Mouse (Mus musculus) granulocyte monocyte progenitor cell, adult 5-6 weeks (primary cell): ENCODE data around the gene Bud23. TPM values are rescaled to one million over a fixed set of nuclear protein-coding genes. Genes with fewer than 3 reads are reported as not detected.
"Not testable (repeated sequence)": the region's sequence is repeated elsewhere in the genome, so short reads cannot be mapped to it uniquely, and the experiment has no call there.

Experiments used
- ATAC-seq: replicated peaks from 2 replicates; pipeline ENCODE4 v1.8.0; 2016; ENCODE audit warnings: mild to moderate bottlenecking, moderate TSS enrichment, inconsistent platforms; ENCODE audit not compliant: poor library complexity, severe bottlenecking
- total RNA-seq, 2 experiments: library from RNA; stranded (forward) in 1 of 2; stranded (reverse) in 1 of 2; fragments of 200-712, 200-1000 nt in 1 of 2; fragments of >200 nt in 1 of 2; fragmentation: Nextera tagmentation in 1 of 2; gene quantifications; 2 replicates each; pipeline ENCODE4 v1.2.3; 2014 to 2017

The Bud23 gene
- total RNA-seq (2014; fragmentation: Nextera tagmentation) (80.5 and 90.8 TPM in 2 replicates), total RNA-seq (2017) (44.9 and 89.9 TPM in 2 replicates)

DNA sequence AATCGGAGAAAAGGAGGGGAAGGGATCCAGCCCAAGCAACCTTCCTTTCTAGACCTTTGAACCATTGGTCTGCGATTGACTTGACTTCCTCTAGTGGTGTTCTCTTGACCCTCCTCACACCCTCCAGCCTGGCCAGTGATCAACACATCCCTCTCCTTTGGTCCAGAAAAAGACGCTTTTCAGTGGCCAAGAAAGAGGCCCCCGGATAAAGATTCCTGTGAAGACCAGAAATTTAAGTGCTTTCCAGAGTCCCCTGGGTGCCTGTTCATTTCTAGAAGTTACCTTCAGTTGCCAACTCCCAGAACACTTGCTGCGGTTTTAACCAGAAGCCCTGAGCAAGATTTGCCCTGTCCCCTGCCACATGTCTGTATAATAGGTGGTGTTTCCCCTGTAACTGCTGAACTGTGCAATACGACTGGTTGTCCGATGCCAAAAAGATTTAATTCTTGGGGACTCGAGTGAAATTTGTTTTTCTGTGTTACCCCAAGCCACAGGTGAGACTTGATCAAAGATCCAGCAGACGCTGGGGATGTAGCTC, at the start of gene Bud23:
TSS of gene Bud23 (minus strand) at position 51 of the 538 bp plus-strand sequence.
- not testable (repeated sequence) for ATAC-seq

DNA sequence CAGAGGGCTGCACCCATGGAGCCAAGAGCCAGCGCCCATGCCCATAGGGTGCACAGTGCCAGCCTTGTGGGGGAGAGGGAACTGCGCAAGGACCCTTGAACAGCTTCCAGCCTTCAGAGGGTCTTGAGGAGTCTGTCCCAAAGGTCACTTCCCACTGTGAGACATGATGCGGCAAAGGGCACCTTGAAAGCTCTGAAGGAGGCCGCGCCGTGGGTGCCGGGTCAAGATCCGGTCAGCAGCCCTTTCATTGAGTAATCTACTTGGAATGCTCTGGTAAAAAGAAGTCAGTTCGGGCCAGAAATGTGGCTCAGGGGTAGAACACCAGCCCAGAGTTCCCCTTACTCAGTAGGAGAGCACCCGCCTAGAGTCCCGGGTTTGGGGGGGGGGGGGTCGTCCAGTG, 49.0 kb upstream of the Bud23 start:
- no peak for ATAC-seq

DNA sequence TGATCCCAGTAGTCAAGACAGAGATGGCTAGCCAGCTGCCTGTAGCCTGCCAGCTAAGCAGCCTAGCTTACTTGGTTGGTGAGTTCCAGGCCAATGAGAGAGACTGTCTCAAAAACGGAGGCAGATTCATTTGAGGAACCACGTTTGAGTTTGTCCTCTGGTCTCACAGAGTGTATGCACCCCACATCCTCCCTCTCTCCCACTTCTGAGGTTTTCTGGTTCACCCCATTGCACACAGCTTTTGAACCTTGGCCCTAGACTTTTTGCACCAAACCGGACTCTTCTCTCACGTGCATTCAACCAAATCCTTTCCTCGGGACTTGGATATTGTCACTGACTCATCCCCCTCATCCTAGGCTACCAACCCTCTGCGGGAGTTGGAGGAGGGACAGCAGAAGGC, 45.2 kb upstream of the Bud23 start:
- no peak for ATAC-seq

DNA sequence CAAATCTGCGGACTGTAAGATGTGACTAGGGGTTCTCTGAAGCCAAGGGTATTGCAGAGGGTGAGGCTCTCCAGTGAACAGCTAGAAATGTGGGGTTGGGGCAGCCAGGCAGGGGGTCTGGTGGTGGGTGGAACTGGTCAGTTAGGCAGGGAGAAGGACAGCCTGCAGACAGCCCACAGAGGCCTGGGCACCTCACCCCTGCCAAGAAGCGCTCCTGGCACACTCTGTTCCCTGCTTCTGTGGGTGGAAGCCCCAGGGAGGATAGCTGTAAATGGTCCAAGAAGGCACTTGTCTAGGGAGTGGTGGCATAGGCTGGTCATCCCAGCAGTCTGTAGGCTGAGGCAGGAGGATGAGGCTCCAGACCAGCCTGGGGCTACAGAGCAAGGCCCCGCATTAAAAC, 44.7 kb upstream of the Bud23 start:
- no peak for ATAC-seq

DNA sequence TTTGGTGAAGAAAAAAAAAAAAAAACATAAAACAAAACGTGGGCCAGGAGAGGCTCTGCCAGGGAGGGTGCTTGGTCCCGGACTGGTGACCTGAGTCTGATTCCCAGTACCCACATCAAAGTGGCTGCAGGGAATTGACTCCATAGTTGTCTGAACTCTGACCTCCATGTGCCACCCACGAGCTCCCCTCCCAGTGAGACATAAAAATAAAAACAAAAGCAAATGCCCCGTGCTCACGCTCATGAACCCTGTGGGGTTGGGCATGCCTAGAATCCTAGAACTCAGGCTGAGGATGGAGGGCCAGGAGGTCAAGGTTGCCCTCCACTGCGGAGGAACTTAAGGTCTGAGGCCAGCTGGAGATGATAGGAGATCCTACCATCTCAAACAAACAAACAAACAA, 44.3 kb upstream of the Bud23 start:
- no peak for ATAC-seq

DNA sequence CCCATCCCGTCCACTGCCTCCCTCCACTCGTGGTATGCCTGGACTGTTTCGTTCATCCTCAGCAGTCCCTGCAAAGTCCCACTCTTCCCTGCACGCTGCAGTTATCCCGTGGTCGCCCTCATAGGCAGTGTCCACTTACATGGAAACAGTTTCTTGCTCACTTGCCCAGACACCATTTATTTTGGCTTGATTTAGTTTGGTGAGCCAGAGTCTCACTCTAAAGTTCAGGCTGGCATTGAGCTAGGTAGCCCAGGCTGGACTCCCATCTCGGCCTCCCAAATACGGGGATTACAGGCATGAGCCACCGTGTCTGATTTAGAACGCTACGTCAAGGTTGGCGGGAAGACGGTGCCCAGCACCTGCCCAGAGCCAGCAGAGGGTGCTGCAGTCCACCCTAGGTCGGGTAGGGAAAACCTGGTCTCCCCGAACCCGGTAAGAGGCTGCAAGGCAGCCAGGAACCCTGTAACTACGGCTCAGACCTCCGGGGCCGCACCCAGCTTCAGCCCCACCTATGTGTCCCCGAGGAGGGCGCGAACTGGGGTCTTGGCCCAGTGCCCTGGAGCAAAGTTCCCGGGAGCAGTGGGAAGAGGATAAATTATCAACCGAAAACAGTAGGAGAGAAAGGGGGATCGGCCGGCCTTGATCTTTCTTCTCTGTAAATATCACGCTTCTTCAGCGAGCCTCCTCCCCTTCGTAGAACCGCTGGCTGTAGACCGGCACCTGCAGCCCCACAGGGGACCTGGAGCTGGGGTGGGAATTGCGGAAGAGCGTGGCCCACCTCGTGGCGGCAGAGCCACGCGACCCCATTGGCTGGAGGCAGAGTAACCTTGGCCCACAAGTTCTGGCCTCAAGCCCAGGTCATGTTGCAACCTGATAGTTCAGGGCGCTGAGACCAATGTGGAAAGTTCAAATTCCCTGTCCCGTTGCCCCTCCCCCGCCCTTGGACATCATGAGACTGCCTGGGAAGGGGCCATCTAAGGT, 43.1 kb upstream of the Bud23 start:
- peak; percentile 69 for ATAC-seq

DNA sequence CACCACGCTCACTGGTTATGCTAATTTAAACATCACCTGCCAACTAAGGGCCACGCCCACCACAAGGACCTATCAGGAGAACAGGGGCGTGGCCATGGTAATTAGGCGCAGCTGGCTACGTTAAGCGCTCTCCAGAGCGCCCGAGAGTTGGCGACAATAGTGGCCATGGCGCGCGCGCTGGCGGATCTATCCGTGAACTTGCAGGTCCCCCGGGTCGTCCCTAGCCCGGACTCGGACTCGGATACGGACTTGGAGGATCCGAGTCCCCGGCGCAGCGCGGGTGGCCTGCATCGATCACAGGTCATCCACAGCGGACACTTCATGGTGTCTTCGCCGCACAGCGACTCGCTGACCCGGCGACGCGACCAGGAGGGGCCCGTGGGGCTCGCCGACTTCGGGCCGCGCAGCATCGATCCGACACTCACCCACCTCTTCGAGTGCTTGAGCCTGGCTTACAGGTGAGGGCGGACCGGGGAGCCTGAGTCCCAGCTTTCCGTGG, 42.0 kb upstream of the Bud23 start:
- peak; percentile 90 for ATAC-seq

DNA sequence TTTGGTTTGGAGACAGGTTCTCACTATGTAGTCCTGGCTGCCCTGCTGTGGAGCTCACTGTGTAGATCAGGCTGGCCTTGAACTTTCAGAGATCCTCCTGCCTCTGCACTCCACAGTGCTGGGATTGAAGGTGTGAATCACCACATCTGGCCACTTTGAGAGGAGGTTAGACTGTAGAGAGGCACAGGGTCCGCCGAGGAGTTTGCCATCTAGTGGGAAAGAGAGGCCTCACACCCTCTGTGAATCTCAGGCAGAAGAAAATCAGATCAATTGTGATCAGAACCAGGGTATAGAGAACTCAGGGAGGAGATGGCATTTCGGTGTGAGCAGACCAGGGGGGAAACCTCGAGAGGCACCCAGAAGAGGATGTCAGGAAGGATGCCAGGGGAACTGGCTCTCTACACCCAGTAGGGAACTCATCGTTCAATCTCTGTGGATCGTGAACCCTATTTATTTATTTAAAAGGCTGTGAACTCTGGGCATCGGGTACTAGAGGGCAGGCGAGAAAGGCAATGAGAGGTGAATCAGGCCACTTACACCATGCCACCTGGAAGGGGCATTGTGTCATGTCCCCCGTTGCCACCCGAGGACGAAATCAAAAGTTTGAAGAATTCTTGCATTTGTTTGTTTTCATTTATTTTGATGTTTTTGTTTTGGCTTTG, 39.4 kb upstream of the Bud23 start:
- ATAC-seq: peak; percentile 20; the same call in 1 of the 2 replicates

DNA sequence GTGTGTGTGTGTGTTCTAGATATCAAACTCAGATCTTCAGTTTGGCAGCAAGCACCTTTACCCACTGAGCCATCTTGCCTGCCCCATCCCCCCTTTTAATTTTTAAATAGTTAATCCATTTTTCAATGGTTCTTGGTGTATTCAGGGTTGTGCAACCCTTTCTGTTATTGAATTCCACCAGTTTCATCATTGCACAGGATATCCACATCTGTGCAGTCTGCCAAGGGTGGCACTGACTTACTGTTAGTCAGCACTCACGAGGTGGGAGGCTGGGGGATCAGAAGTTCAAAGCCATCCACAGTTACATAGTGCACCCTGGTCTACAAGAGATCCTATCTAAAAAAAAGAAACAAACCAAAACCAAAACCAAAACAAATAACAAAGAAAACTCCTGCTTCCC, 36.2 kb upstream of the Bud23 start:
- 0 out of 2 replicates have a peak, but pooled peaks have one; percentile 33 for ATAC-seq

DNA sequence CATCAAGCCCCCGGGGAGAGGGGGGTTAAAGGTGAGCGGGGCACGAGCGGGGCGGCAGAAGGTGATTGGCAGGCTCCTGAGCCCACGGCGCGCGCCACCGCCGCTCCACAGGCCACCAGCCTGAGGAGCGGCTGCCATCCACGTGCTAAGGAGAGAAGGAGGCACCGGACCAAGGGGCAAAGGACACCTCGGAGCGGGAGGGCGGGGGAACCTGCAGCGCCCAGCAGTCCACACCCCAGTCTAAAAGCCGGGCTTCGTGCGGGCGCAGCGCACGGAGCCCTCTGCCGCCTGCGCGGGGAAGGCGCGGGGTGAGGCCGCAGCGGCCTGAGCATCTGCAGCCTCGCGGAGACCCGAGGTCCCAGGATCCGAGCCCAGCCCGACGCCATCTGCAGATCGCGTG, 24.9 kb upstream of the Bud23 start, which contains the start of gene Mlxipl:
TSS of gene Mlxipl (plus strand) at position 238 of the 400 bp plus-strand sequence.
- ATAC-seq: peak; percentile 20; the same call in 1 of the 2 replicates

DNA sequence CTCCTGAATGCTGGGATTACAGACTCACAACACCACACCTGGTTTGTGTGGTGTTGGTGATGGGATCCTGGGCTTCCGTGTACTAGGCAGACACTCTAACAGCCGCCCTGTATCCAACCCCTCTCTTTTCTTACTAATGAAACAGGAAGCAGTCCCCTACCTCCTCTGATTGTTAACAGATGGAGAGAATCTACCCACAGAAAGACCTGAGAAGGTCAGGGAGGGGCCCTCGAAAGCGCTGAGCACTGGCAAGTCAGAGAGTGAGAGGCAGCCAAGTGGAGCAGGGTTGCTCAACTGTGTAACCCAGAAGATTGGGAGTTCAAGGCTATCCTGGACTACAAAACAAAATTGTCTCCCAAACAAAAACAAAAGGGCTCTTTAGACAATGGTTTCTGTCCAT, 22.1 kb upstream of the Bud23 start:
- ATAC-seq: no peak

DNA sequence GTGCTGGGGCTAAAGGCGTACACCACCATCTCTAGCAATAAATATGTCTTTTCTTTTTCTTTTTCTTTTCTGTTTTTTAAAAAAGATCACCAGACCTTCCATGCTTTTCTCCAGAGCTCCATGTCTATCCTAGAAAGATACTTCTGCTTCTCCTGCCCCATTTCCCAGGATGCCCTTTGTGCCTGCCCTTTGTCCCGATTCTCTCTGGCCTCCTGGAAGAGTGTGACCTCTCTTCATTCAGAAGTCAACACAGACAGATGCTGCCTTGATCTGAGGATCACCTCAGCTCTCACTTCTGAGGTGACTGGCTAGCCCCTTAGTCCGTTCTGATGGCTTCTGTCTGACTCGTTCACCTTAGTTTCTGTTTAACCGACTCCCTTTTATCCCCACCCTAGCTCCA, 15.8 kb upstream of the Bud23 start:
- ATAC-seq: no peak

DNA sequence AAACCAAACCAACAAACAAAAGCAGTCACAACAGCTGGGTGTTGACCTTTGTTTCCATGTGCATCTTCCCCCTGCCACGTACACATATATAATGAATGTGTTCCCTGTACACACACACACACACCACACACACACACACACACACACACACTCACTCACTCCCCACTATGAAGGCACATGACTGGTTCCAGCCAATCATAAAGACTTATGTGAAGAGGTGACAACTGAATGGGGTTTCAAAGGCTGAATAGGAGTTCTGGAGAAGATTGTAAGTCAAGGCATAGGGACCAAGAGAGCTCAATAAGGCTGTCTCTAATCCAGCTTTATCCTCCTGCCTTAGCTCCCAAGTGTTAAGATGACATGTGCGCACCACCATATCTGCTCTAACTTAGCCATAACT, 14.8 kb upstream of the Bud23 start:
- no peak for ATAC-seq

DNA sequence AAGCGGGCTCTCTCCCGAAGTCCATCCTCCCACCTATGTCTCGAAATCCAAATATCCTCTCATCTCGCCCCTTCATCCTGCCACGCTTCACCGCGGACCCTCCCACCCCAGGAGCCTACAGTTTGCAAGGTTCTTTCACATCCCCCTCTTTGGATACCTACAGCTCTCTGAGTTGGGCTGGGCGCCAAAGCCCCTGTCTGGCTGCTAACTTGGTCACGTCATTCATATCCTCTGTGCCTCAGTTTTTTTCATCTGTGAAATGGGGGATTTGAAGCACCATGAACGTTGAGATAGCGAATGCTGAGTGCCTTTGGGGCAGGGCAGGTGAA, 13.7 kb upstream of the Bud23 start:
- peak; percentile 8; the same call in 1 of the 2 replicates for ATAC-seq

DNA sequence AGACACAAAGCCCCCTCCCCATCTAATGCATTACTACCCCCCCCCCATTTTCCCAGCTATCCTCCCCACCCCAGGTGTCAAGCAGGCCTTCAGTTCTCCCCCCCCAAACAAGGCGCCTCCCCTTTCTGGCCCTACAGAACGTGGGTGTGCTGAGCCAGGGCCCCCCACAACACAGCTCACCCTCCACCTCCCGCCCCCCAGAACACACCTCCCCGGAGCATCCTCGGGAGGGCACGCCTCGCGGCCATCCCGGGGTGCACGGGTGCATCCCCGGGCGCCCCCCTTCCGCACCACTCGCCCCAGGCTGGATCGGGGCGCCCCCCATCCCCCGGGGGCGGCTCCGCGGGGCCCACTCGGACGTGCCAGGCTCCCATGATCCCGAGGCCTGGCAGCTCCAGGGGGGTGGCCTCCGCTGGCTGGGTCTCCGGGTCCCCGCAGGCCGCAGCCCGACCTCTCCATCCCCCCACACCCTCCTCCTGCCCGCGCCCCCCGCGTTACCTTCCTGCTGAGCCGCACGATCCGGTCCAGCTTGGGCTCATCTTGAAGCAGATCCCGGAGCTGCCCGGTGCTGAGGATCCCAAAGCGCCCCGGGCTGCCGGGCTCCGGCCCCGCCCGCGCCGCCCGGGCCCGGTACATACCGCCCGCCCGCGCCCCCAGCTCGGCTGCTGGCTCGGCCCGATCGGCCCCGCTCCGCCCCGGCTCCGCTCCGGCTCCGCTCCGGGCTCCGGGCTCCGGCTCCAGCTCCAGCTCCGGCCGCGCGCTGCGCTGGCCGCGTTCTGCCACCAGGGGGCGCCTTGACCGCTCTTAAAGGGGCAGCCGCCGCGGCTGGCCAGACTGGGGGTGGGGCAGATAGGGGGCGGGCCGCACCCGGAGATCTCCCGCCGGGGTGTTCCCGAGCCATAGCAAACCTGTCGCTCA, 13.1 kb upstream of the Bud23 start, which contains the start of gene Vps37d:
TSS of gene Vps37d (minus strand) at position 703 of the 918 bp plus-strand sequence.
- ATAC-seq: peak; percentile 88

DNA sequence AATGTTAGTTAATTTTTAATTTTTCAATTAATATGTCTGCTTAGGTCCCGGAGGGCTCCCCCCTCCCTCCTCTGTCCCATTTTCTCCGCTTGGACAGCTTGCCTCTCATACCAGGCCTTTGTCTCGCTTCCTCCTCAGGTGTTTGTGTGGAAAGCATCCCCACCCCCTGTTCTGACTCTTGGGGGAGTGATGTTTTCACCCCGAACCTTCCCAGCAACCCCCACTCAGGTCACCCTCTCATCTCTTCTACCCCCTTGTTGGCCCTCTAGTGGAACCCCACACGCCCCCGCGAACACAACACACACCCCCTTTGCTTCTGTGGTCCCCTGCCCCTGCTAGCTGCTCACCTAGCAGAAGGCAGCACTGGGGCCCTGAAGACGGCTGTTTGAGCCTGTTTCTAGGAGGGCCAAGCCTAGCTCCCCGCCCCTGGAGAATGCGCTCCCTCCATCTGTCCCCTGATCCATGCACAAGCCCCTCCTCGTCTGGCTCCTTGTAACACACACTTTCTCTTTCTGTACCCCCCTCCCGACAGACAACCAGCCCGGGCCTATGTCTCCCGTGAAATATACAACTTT, 12.3 kb upstream of the Bud23 start:
- no peak for ATAC-seq

DNA sequence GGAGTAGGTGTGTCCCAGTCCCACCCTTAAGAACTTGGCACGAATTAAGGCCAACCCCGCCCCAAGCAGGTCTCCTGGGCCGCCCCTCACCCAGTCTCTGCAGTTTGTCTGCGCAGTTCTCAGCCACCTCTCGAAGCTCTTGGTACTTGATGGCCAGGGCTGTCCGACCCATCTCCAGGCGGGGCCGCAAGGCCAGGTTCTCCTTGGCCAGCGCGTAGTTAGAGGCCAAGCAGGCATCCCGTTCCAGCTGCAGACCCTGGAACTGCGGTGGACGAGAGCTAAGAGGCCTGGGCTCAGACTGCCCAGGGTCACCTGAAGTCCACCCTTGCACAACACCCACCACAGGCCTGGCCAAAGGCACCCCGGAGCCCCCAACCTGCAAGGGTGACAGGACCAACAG, 11.6 kb upstream of the Bud23 start:
- ATAC-seq: no peak

DNA sequence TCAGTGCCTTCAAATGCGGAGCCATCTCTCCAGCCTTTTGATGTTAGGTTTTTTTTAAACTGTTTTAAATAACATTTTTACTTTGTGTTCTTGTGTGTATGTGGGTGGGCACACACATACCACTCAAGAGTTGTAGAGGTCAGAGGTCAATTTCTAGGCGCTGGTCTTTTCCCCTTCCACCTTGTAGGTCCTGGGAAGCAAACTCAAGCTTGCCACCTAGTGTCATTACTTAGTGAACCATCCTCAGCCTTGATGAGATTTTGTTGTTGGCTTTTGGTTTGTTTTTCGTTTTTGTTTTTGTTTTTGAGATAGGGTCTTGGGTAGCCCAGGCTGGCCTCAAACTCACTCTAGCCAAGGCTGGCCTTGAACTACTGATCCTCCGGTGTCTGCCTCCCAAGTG, 10.9 kb upstream of the Bud23 start:
- no peak for ATAC-seq

DNA sequence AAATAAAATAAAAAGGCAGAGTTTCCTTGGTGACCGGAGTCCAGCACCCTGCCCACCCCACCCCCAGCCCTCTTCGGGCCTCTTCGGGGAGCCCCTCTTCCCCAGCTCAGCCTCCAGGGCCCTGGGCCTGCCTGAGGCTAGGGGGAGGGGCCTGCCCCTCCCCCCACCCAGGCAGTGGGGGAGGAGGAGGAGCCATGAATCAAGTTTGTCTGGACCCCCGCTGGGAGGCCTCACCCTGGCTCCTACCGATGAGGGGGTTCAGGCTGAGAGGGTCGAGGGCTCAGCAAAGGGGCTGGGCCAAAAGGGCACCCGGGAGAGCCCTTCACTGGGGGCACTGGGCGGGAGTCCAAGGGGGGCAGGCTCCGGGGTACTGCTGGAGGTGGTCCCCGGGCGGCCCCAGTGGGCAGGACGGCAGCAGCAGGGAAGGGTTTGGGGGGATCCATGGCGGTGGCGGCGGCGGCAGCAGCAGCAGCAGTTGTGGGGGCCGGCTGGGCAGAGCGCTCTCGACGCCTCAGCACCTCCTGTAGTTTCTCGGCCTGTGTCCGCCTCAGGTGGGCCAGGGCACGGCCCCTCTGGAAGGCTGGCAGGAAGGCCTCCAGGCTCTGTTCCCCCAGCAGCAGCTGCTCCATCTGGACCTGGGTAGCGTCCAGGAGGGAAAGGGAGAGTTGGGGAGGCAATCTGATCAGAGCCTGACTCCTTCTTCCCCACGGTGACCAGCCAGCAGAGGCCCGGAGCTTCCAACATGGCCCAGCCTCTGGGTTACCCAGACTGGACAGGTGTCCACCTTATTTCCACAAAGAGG, 8.8 kb upstream of the Bud23 start:
- no peak for ATAC-seq
